Mouse (Mus musculus): ENCODE measurements around the gene Mettl21a. TPM values are rescaled to one million over a fixed set of nuclear protein-coding genes. Genes with fewer than 3 reads are reported as not detected.
"Not testable (repeated sequence)": the region's sequence is repeated elsewhere in the genome, so short reads cannot be mapped to it uniquely, and the experiment has no call there.

Mettl21a gene
- polyA plus RNA-seq, 1 experiment, result 26.7 TPM

DNA sequence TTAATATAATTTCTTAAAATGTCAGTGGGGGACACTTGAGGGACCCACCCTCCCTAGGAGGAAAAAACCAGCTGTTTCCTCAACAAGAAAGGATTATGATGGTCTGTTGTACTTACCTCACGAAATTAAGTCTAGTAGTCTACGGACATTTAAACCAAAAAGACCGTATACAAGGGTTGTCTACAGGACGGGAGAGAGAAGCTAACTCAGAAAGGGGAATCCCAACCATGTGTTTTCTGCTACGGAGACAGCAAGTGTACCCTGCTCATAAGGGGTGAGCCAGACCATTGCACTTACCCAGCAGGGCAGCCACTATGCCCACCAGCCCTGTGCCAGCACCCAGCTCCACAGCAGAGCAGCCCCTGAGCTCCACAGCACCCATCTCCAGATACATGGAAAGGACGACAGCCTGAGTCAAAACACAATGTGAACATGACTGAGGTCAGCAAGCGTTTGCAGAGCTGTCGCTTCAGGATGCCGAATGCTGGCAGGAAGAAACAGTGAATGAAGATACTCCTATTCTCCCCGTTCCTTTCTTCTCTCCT, 2.2 kb downstream of the Mettl21a start:
- DNase-seq (ENCODE audit: low spot score), result no peak

DNA sequence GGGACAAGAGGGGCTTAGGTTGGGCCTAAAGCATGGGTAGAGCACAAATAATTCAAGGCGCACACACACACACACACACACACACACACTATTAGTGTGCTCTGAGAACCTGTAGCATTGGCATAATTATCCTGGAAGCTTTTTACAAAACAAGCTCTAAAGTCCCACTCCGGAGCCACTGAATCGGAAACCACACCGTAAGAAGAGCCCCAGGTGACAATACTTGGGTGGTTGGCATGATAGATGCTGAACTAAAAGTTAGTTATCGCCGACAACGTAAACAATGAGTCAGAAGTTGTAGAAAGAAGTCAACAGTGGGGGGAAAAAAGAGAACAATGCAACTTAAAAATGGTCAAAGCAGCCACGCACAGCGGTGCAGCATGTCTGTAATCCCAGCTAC, 2.7 kb downstream of the Mettl21a start:
- no peak for DNase-seq (ENCODE audit: low spot score)

DNA sequence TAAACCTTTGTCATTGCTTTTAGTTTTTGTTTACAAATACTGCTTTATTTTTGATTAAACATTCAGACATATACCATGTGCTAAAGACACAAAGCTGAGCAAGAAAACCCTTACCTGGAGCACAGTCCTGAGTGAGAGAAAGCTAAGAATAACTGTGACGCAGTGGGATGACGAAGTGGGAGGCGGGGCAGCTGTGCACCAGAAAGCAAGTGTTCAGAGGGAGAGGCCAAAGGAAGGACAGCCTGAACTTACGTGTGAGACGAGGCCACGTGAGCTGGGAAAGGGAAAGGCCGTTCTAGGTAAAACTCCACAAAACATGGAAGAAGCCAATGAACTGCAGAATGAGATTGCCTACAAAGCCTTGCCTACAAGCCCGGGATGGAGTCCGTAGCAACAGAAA, 7.1 kb downstream of the Mettl21a start:
- no peak for DNase-seq (ENCODE audit: low spot score)

DNA sequence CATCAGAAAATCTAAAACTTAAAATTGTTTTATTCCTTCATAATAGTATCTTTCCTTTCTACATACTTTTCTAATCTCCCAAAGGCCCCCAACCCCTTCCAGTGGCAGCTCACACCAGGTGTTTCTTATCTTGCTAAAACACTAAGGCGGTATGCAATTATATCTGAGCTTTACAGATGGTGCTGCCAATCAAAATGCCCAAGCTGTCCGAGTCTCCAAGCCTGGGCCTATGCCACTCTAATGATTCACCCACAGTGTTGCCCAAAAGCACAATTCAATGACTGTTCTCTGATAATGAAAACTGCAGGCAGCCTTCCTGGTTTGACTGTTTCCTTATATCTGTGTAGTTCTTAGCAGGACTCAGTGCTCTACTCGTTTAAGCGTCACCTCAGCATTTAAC, 7.9 kb downstream of the Mettl21a start:
- no peak for DNase-seq (ENCODE audit: low spot score)

DNA sequence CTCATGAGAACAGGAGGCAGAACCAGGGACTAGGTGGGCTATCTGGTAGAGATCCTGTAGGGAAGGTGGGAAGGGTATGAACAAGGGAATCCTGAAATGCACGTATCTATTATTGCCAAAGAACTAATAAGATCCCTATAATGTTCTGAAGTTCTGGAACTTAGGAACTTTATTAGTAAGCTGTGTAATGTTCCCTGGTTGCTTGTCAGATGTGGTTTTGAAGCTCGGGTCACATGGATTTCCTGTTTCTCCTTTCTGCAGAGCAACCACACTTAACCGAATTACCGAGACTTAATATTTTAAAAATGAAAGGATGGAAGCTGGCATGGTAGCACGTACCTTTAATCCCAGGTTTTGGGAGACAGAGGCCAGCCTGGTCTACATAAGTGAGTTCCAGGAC, 13.7 kb downstream of the Mettl21a start:
- no peak for DNase-seq (ENCODE audit: low spot score)

DNA sequence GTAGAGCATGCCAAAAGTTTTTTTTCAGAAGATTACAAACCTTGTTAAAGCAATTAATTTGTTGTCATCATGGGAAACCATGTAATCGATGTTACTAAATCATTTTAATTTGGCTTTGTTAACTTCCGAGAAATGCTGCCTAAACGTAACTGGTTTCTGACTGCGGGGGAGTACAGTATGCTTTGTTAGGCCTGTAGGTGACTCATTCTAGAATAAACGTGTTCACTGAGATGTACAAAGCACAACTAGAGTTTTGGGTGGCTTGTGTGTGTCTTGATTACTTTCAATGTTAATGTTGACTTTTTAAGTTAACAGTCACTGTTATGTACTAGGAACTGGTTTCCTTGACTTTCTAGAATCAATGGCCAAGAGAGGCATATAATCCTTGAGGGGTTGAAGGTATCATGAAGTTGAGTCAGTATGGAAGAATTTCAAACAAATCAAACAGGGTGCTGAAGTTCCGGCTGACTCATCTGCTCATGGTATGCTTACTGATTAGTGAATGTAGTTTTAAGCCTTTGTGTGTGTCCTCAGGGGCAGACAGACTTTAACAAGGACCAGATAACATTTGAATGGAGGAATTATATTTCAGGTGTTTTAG, 15.7 kb downstream of the Mettl21a start:
- DNase-seq (ENCODE audit: low spot score), result no peak

DNA sequence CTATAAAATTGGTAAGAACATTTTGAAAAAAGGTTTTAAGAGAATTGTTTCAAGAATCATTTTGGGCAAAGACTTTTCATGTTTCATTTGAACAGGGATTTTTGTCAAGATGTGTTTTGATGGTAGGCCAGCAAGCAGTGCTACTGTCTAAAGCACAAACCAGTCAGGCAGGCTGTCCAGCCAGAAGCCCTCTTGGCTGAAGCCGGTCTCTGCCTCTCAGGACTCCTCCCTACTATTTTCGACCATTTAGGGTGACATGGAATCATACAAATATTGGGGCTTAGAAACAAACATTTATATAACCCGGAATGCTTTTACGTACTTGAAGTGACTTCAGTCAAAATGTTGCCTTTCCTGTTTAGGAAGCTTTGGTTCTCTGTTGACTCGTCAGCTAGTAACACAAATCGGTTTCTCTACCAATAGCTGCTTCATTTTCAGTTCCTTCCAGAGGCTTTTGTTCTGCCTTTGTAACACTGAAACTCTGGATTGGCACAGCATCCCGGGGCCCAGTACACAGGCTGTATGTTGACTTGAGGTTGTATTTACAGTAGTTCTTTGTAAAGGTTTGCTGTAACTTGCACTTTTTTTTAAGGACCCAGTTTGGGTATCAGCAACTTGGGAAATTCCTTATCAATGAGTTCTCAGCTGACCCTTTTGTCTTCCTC, 16.5 kb downstream of the Mettl21a start:
- DNase-seq (ENCODE audit: low spot score), result no peak

DNA sequence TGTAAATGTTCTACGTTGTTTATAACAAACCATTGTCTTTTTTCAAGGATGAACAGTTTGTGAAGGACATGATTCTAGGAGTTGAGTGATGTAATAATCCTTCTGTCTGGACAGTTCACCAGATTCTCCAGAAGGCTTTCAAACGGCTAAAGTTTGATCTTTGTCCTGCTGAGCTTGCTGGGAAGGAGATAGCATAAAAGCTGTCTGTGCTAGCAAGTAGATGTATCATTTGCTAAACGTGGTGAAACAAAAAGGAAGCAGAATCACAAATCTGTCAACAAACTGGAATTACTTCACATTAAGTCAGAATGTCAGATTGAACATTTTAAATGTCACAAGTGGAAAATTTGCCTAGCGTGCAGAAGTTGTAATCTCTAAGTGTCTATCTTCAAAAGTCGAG, 18.1 kb downstream of the Mettl21a start:
- DNase-seq (ENCODE audit: low spot score), result no peak

DNA sequence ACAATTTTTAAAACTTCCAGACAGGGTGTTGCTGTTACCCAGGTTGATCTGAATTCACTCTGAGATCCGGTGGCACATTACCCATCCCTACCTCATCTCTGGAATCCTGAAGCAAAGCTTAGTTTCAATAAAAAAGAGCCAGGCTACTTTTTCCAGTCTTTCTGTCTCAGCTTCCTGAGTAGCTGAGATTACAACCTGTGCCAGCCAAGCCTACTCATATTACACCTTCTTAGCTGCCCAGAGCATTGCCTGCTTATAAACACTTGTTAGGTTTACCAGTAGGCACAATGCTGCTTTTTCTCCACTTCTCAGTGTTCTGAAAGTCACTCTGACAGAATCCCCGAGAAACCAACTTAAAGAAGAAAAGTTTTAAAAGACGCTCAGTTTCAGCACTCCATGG, 38.2 kb downstream of the Mettl21a start:
- DNase-seq (ENCODE audit: low spot score), result no peak

DNA sequence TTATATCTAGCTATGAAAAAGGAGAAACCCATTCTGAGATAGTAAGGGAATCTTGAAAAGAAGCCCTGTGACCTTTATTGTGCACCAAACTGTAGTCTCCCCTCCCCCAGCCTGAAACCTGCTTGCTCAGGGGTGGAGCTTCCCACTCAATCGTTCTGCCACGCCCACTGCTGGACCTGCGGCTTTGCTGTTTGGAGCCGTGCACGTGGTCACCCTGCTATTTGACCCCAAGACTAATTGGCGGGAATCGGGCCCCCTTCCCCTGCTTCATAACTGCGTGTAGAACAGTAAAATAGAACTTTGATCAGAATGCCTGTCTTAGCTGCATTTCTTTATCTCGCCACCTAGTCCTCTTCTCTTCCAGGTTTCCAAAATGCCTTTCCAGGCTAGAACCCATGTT, 39.1 kb downstream of the Mettl21a start:
- not testable (repeated sequence) for DNase-seq (ENCODE audit: low spot score)

DNA sequence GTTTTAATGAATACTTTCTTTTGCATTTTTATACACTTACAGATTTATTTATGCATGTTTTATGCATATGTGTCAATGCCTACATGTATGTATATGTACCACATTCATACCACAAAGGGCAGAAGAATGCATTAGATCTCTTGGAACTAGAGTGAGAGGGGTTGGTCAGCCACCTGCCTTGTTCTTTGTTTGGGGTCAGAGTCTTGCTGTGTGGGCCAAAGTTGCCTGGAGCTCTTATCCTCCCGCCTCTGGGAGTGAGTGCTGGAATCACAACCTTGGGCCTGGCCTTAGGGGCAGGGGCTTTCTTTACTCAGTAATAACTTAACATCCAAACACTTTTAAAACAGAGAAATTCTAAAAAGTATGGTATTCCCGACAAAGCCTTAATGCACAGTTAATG, 40.3 kb downstream of the Mettl21a start:
- DNase-seq (ENCODE audit: low spot score), result no peak

DNA sequence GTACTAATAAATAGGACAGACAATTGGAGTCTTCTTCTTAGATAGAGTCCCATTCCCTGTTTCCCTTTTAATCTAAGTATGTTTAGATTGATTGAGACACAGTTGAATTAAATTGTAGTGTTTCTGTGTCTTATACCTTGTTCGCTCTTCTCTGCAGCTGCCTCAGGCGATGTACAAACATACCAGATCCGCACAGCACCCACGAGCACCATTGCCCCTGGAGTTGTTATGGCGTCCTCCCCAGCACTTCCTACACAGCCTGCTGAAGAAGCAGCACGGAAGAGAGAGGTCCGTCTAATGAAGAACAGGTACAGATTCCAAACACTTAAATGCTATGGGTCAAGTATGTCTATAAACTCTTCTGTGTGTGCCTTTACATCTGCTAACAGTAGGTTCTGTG, 41.0 kb downstream of the Mettl21a start:
- DNase-seq (ENCODE audit: low spot score), result no peak

DNA sequence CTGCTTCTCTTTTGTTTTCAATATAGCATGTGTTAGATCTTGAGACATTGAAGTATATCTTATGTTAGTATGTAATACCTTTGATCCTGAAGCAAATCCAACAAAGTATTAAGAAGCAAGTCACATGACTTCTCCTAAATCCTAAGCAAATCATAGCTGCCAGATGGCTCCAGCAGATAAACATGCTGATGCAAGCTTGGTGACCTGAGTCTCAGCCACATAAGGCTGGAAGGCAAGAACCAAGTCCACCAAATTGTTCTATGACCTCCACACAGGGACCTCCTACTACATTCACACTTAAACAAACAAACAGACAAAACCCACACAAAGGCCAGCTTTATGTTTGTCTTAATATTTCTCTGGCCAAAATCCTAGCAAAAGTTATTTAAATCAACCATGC, 48.8 kb downstream of the Mettl21a start:
- no peak for DNase-seq (ENCODE audit: low spot score)

DNA sequence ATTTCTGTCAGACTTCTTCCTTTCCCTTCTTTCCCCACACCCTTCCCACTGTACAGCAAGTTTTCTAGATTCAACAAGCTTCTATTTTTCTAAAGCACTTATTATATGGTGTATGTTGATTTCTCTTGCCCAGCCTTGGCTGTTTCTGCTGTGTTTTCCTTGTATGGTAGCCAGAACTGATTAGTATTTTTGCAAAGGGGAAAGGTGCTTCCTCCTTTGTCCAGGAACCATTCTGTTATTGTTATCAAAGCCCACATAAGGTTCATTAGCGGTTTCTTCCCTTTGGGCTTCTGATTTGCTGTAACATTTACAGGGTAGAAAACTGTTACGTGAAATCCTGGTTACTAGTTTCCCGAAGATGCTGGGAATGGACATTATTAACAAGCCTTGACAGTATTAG, 56.9 kb downstream of the Mettl21a start:
- no peak for DNase-seq (ENCODE audit: low spot score)

Other genes with a start within 250 kb of the Mettl21a start
- 9.2 and 12.0 TPM in 2 replicates for gene Creb1, start 84.6 kb downstream of the Mettl21a start, polyA plus RNA-seq (2012; rRNA removed)
- gene Ccnyl1, start 73.2 kb upstream of the Mettl21a start, polyA plus RNA-seq (2012; rRNA removed), result 21.2 and 25.8 TPM in 2 replicates
- gene Fzd5, start 120.5 kb upstream of the Mettl21a start, polyA plus RNA-seq (2012; rRNA removed), result 5.3 and 6.2 TPM in 2 replicates